In genomic region chr5:113777728-113778127, GRCm38 (mm10) we compare ENCODE assay signal across 20 mouse cellular contexts. TPM values are rescaled to one million over a fixed set of nuclear protein-coding genes. Genes with fewer than 3 reads are reported as not detected.
"Had no signal": no experiment of that assay in that cellular context is flagged by ENCODE, and none has a peak within 500 bp of the region (broad histone marks: within the 10 kb centered on the region; RNA-seq: fewer than 3 reads in every experiment).

No protein-coding gene starts in this region.

RNA-seq across cellular contexts. Expression of gene 1700069L16Rik, which starts 53.2 kb away (rescaled TPM):
- total RNA-seq: layer of hippocampus, adult 2 months; layer of hippocampus, postnatal 14 days; left cerebral cortex, adult 18-20 months; left cerebral cortex, postnatal 10 days; left cerebral cortex, postnatal 4 days; liver, adult 2 months; megakaryocyte, adult 5-6 weeks had no signal
- polyA plus RNA-seq: intestine, embryonic 16.5 days; kidney, embryonic 15.5 days; limb, embryonic 13.5 days; liver, adult 2 months; liver, embryonic 14.5 days; lung, embryonic 16.5 days; midbrain, embryonic 10.5 days; midbrain, embryonic 14.5 days; myocyte; neural tube, embryonic 11.5 days; neural tube, embryonic 15.5 days; small intestine, adult 2 months; stomach, embryonic 14.5 days; urinary bladder, adult 2 months had no signal
